12 mouse cellular contexts compared by ENCODE assay signal in the genomic region with DNA sequence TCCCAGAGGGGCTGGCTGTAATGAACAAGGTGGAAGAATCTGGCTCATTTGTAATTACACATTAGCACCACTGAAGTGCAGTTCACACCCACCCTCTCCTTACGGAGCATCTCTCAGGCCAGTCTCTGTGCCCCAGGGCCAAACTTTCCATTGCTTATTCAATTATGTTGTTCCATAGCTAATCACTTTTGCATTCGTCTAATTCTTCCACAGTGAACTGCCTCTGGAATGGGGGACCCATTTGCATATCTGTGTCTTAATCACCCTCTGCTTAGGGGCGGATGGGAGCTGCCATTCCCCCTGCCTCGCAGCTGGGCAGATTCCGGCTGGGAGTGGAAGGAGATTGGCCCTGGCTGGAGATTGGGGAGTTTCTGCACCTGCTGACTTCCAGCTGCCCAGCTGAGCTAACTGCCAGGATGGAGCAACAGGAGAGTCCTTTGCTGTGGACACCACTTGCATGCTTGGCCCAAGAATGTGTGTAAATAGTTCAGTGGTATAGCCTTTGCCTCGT.
DNase-seq lines count a peak whose midpoint lies in the region; ATAC-seq and TF ChIP-seq lines count a peak whose summit lies in the region.
"Had no signal": no experiment of that assay in that cellular context is flagged by ENCODE, and none has a peak within 500 bp of the region (broad histone marks: within the 10 kb centered on the region; RNA-seq: fewer than 3 reads in every experiment).

No protein-coding gene starts in this region.

- H3K4me3 ChIP-seq in neural tube, embryonic 11.5 days (ENCODE audit: low read depth, low read length) = no peak overlapping the region
- H3K4me3 ChIP-seq in neural tube, embryonic 15.5 days (replicated peaks) = no peak overlapping the region
- H3K4me3 ChIP-seq in hindbrain, embryonic 14.5 days (replicated peaks; ENCODE audit: low read length) = no peak overlapping the region
- no peak overlapping the region for H3K4me3 ChIP-seq in myocyte
- H3K4me3 ChIP-seq: heart, embryonic 10.5 days; intestine, embryonic 15.5 days had no signal

- no peak overlapping the region for H3K27ac ChIP-seq in neural tube, embryonic 11.5 days (ENCODE audit: low read depth, low read length)
- no peak overlapping the region for H3K27ac ChIP-seq in neural tube, embryonic 15.5 days (replicated peaks)
- no peak overlapping the region for H3K27ac ChIP-seq in hindbrain, embryonic 14.5 days
- H3K27ac ChIP-seq: heart, embryonic 10.5 days; intestine, embryonic 15.5 days; liver, embryonic 14.5 days had no signal

- H3ac ChIP-seq in myocyte (ENCODE audit: control insufficient read depth, insufficient read length) = no peak overlapping the region

- no peak for TF ChIP-seq POLR2A in myocyte (IDR thresholded peaks at IDR 0.05; ENCODE audit: insufficient read length, low read depth)

- no peaks in the 10 kb centered on the region for H3K27me3 ChIP-seq in neural tube, embryonic 11.5 days (ENCODE audit: control insufficient read depth, insufficient read depth, low read length)
- no peaks in the 10 kb centered on the region for H3K27me3 ChIP-seq in neural tube, embryonic 15.5 days (replicated peaks)
- no peaks in the 10 kb centered on the region for H3K27me3 ChIP-seq in hindbrain, embryonic 14.5 days (ENCODE audit: control insufficient read depth, insufficient read depth, low read length)
- no peaks in the 10 kb centered on the region for H3K27me3 ChIP-seq in myocyte (ENCODE audit: control insufficient read depth, insufficient read depth, insufficient read length)
- H3K27me3 ChIP-seq: intestine, embryonic 15.5 days had no signal

- ATAC-seq in neural tube, embryonic 11.5 days (ENCODE audit: insufficient read depth, low FRiP score, low TSS enrichment) = peak; percentile 13; the same call in 1 of the 2 replicates
- ATAC-seq in neural tube, embryonic 15.5 days (ENCODE audit: low FRiP score) = no peak; the same call in 1 of the 2 replicates
- peak; percentile 76 for ATAC-seq in hindbrain, embryonic 14.5 days (ENCODE audit: low FRiP score)
- ATAC-seq: intestine, embryonic 15.5 days had no signal

- H3K9ac ChIP-seq in neural tube, embryonic 11.5 days (ENCODE audit: low read length) = no peak overlapping the region
- H3K9ac ChIP-seq in neural tube, embryonic 15.5 days (replicated peaks) = no peak overlapping the region
- no peak overlapping the region for H3K9ac ChIP-seq in hindbrain, embryonic 14.5 days
- H3K9ac ChIP-seq: intestine, embryonic 15.5 days; liver, embryonic 14.5 days had no signal

- H3K4me1 ChIP-seq in neural tube, embryonic 11.5 days (ENCODE audit: control insufficient read depth, insufficient read depth, low read length) = no peaks in the 10 kb centered on the region
- peaks cover 8% of the 10 kb centered on the region; the same call in 1 of the 2 replicates for H3K4me1 ChIP-seq in neural tube, embryonic 15.5 days
- H3K4me1 ChIP-seq in hindbrain, embryonic 14.5 days (replicated peaks; ENCODE audit: control insufficient read depth, insufficient read depth, low read length) = peaks cover 7% of the 10 kb centered on the region
- H3K4me1 ChIP-seq: intestine, embryonic 15.5 days had no signal

- no peak overlapping the region for H3K4me2 ChIP-seq in neural tube, embryonic 11.5 days (ENCODE audit: low read depth)
- no peak overlapping the region for H3K4me2 ChIP-seq in neural tube, embryonic 15.5 days
- no peak overlapping the region for H3K4me2 ChIP-seq in hindbrain, embryonic 14.5 days (replicated peaks)
- no peak overlapping the region for H3K4me2 ChIP-seq in myocyte (ENCODE audit: low read depth)
- H3K4me2 ChIP-seq: intestine, embryonic 15.5 days had no signal

- no peaks in the 10 kb centered on the region for H3K36me3 ChIP-seq in neural tube, embryonic 11.5 days (ENCODE audit: control insufficient read depth, insufficient read depth, low read length)
- no peaks in the 10 kb centered on the region for H3K36me3 ChIP-seq in neural tube, embryonic 15.5 days
- no peaks in the 10 kb centered on the region for H3K36me3 ChIP-seq in hindbrain, embryonic 14.5 days (replicated peaks; ENCODE audit: control insufficient read depth, insufficient read depth)
- H3K36me3 ChIP-seq in myocyte (ENCODE audit: control insufficient read depth, insufficient read depth) = no peaks in the 10 kb centered on the region
- H3K36me3 ChIP-seq: heart, embryonic 10.5 days; intestine, embryonic 15.5 days had no signal

- peak; percentile 11 to 22 for DNase-seq in cerebellum, postnatal 10 days
- DNase-seq in cerebellum, postnatal 4 days (ENCODE audit: low spot score in 2 of 2) = no peak
- peak; percentile 34 for DNase-seq in neural tube, embryonic 11.5 days (ENCODE audit: low spot score)
- peak; percentile 46 for DNase-seq in hindbrain, embryonic 14.5 days (ENCODE audit: low spot score)
- no peak for DNase-seq in thymus, postnatal 25 days
- DNase-seq in heart, postnatal 10 days = no peak
- DNase-seq: cerebellum, adult 9-11 months had no signal

- H3K79me2 ChIP-seq in myocyte (ENCODE audit: control insufficient read depth, insufficient read depth) = no peaks in the 10 kb centered on the region

- no peaks in the 10 kb centered on the region for H3K9me3 ChIP-seq in neural tube, embryonic 11.5 days (ENCODE audit: control insufficient read depth, low read length)
- no peaks in the 10 kb centered on the region for H3K9me3 ChIP-seq in neural tube, embryonic 15.5 days (replicated peaks)
- no peaks in the 10 kb centered on the region for H3K9me3 ChIP-seq in hindbrain, embryonic 14.5 days (ENCODE audit: control insufficient read depth, low read length)
- H3K9me3 ChIP-seq: heart, embryonic 10.5 days; intestine, embryonic 15.5 days had no signal

- 34% methylated on average over 6 of the region's 6 CpGs for WGBS in neural tube, embryonic 11.5 days
- 28% methylated on average over 6 of the region's 6 CpGs for WGBS in neural tube, embryonic 15.5 days
- 34% methylated on average over 6 of the region's 6 CpGs for WGBS in hindbrain, embryonic 14.5 days

- intact Hi-C loops in heart, postnatal 10 days (cut with DNase I) = no loop called here

TF ChIP-seq in myocyte, 11 proteins besides CTCF, POLR2A, EP300 and RAD21:
- peak; percentile 8 to 93 (median 90) for TF ChIP-seq MYOD1 (IDR thresholded peaks at IDR 0.05; ENCODE audit: control insufficient read depth in 1 of 3, insufficient read length in 2 of 3, low read depth in 2 of 3)
- TF ChIP-seq USF1 (IDR thresholded peaks at IDR 0.05; ENCODE audit: low read depth) = no peak
- TF ChIP-seq TCF12 (IDR thresholded peaks at IDR 0.05; ENCODE audit: insufficient read depth, poor library complexity, severe bottlenecking) = peak; percentile 78
- TF ChIP-seq SRF (IDR thresholded peaks at IDR 0.05; ENCODE audit: control insufficient read depth, insufficient read length, low read depth) = no peak
- TF ChIP-seq MYOG (IDR thresholded peaks at IDR 0.05; ENCODE audit: control insufficient read depth in 1 of 3, insufficient read depth in 1 of 3, insufficient read length in 2 of 3, low read depth in 2 of 3) = peak; percentile 68 to 97 (median 79)
- TF ChIP-seq CEBPB (IDR thresholded peaks at IDR 0.05; ENCODE audit: insufficient read depth, poor library complexity, severe bottlenecking) = no peak

Comparison
In these comparisons a context has a peak if more than half of its experiments do, and no peak if none do; other contexts are left out.
1. DNase-seq: peak in cerebellum, postnatal 10 days (2 of 2), neural tube, embryonic 11.5 days (single experiment) and hindbrain, embryonic 14.5 days (single experiment); none in cerebellum, postnatal 4 days (0 of 2), thymus, postnatal 25 days (single experiment) and heart, postnatal 10 days (0 of 2).